In the genomic region with DNA sequence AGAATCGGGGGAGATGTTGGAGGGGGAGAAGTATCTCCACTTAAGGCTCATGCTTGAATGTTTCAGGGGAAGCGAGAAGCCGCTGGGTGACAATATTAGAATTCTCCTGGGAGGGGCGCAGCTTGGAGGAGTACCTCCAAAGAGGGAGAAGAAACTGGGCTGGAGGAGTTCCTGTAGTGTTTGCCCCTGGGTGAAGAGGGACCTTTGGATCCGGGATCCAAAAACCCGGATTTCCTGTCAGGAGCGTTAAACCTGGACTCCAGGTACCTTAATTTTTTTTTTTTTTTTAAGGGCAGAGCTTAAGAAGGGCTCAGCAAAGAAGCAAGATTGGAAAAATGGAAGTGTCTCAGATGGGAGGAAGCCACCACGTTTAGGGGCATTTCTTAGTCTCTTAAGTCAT, we compare ENCODE assay signal across 8 mouse cellular contexts. TPM values are rescaled to one million over a fixed set of nuclear protein-coding genes. Genes with fewer than 3 reads are reported as not detected.
DNase-seq lines count a peak whose midpoint lies in the region; ATAC-seq and TF ChIP-seq lines count a peak whose summit lies in the region.

No protein-coding gene starts in this region.

- DNase-seq in urinary bladder, postnatal 14 days (ENCODE audit: low spot score): no peak
- DNase-seq in urinary bladder, postnatal 4 days (ENCODE audit: low spot score in 2 of 2): no peak
- no peak for DNase-seq in embryo, embryonic 9.5 days (ENCODE audit: extremely low spot score)

- H3K27me3 ChIP-seq in hindbrain, embryonic 13.5 days: peaks cover 98% of the 10 kb centered on the region
- peaks cover 97% of the 10 kb centered on the region for H3K27me3 ChIP-seq in hindbrain, embryonic 12.5 days
- H3K27me3 ChIP-seq in E14TG2a.4 (ENCODE audit: insufficient read depth, low read length): no peaks in the 10 kb centered on the region
- peaks cover 91% of the 10 kb centered on the region for H3K27me3 ChIP-seq in embryonic facial prominence, embryonic 13.5 days
- H3K27me3 ChIP-seq in liver, embryonic 12.5 days (replicated peaks): peaks cover 100% of the 10 kb centered on the region

- no peak for TF ChIP-seq CTCF in E14TG2a.4 (conservative IDR thresholded peaks at IDR 0.05; ENCODE audit: low read length)

- peak overlapping the region; percentile 48 for H3K4me3 ChIP-seq in hindbrain, embryonic 13.5 days
- H3K4me3 ChIP-seq in hindbrain, embryonic 12.5 days: no peak overlapping the region
- peak overlapping the region; percentile 85 for H3K4me3 ChIP-seq in E14TG2a.4 (replicated peaks; ENCODE audit: low read length)
- H3K4me3 ChIP-seq in embryonic facial prominence, embryonic 13.5 days: peak overlapping the region; percentile 61
- peak overlapping the region; percentile 55 for H3K4me3 ChIP-seq in liver, embryonic 12.5 days

- ATAC-seq in hindbrain, embryonic 13.5 days (ENCODE audit: low FRiP score): no peak
- no peak for ATAC-seq in hindbrain, embryonic 12.5 days (ENCODE audit: low FRiP score)
- no peak for ATAC-seq in embryonic facial prominence, embryonic 13.5 days (ENCODE audit: insufficient number of reproducible peaks, insufficient read depth, low FRiP score, low TSS enrichment, low read depth)
- ATAC-seq in liver, embryonic 12.5 days: no peak

- H3K9me3 ChIP-seq in hindbrain, embryonic 13.5 days: no peaks in the 10 kb centered on the region
- H3K9me3 ChIP-seq in hindbrain, embryonic 12.5 days (replicated peaks): no peaks in the 10 kb centered on the region
- no peaks in the 10 kb centered on the region for H3K9me3 ChIP-seq in E14TG2a.4 (ENCODE audit: low read length)
- H3K9me3 ChIP-seq in embryonic facial prominence, embryonic 13.5 days: no peaks in the 10 kb centered on the region
- H3K9me3 ChIP-seq in liver, embryonic 12.5 days (replicated peaks): no peaks in the 10 kb centered on the region

- peak overlapping the region; percentile 84; the same call in 1 of the 2 replicates for H3K4me2 ChIP-seq in hindbrain, embryonic 13.5 days
- no peak overlapping the region for H3K4me2 ChIP-seq in hindbrain, embryonic 12.5 days (replicated peaks)
- H3K4me2 ChIP-seq in embryonic facial prominence, embryonic 13.5 days: peak overlapping the region; percentile 93
- H3K4me2 ChIP-seq in liver, embryonic 12.5 days: peak overlapping the region; percentile 75

- peaks cover 60% of the 10 kb centered on the region for H3K4me1 ChIP-seq in hindbrain, embryonic 13.5 days (replicated peaks)
- H3K4me1 ChIP-seq in hindbrain, embryonic 12.5 days: peaks cover 47% of the 10 kb centered on the region
- peaks cover 77% of the 10 kb centered on the region for H3K4me1 ChIP-seq in E14TG2a.4 (replicated peaks; ENCODE audit: low read depth, low read length)
- H3K4me1 ChIP-seq in embryonic facial prominence, embryonic 13.5 days: peaks cover 70% of the 10 kb centered on the region
- H3K4me1 ChIP-seq in liver, embryonic 12.5 days: peaks cover 62% of the 10 kb centered on the region

- no peak overlapping the region for H3K27ac ChIP-seq in hindbrain, embryonic 13.5 days
- no peak overlapping the region for H3K27ac ChIP-seq in hindbrain, embryonic 12.5 days
- H3K27ac ChIP-seq in embryonic facial prominence, embryonic 13.5 days: peak overlapping the region; percentile 66; the same call in 1 of the 2 replicates
- H3K27ac ChIP-seq in liver, embryonic 12.5 days: no peak overlapping the region

- no peaks in the 10 kb centered on the region for H3K36me3 ChIP-seq in hindbrain, embryonic 13.5 days
- no peaks in the 10 kb centered on the region for H3K36me3 ChIP-seq in hindbrain, embryonic 12.5 days
- peaks cover 17% of the 10 kb centered on the region for H3K36me3 ChIP-seq in E14TG2a.4 (ENCODE audit: insufficient read depth, low read length)
- H3K36me3 ChIP-seq in embryonic facial prominence, embryonic 13.5 days: peaks cover 10% of the 10 kb centered on the region; the same call in 1 of the 2 replicates
- H3K36me3 ChIP-seq in liver, embryonic 12.5 days: no peaks in the 10 kb centered on the region

- 9% methylated on average over 8 of the region's 8 CpGs for WGBS in hindbrain, embryonic 13.5 days
- 7% methylated on average over 8 of the region's 8 CpGs for WGBS in hindbrain, embryonic 12.5 days
- 6% methylated on average over 8 of the region's 8 CpGs for WGBS in embryonic facial prominence, embryonic 13.5 days
- 4% methylated on average over 8 of the region's 8 CpGs for WGBS in liver, embryonic 12.5 days (ENCODE audit: insufficient replicate concordance)

- H3K9ac ChIP-seq in hindbrain, embryonic 13.5 days: no peak overlapping the region
- H3K9ac ChIP-seq in hindbrain, embryonic 12.5 days: no peak overlapping the region
- peak overlapping the region; percentile 77; the same call in 1 of the 2 replicates for H3K9ac ChIP-seq in embryonic facial prominence, embryonic 13.5 days
- H3K9ac ChIP-seq in liver, embryonic 12.5 days: no peak overlapping the region

RNA-seq across cellular contexts. Expression of a gene that starts 5.6 kb away (rescaled TPM):
- polyA plus RNA-seq in hindbrain, embryonic 13.5 days (2015; fragmentation: Nextera tagmentation; extraction: Ambion mirVana): 5.4 and 6.0 TPM in 2 replicates
- 8.7 and 8.9 TPM in 2 replicates for polyA plus RNA-seq in hindbrain, embryonic 12.5 days (2016; fragmentation: Nextera tagmentation; extraction: Ambion mirVana)
- 32.0 and 40.3 TPM in 2 replicates for polyA plus RNA-seq in embryonic facial prominence, embryonic 13.5 days (2015; fragmentation: Nextera tagmentation; extraction: Ambion mirVana)
- 5.7 TPM in 2 replicates for polyA plus RNA-seq in liver, embryonic 12.5 days (2016; fragmentation: Nextera tagmentation; extraction: Ambion mirVana)

RNA-seq across cellular contexts. Expression of a gene that starts 24.0 kb away (rescaled TPM):
- 61.8 and 62.5 TPM in 2 replicates for polyA plus RNA-seq in hindbrain, embryonic 13.5 days (2015; fragmentation: Nextera tagmentation; extraction: Ambion mirVana)
- polyA plus RNA-seq in hindbrain, embryonic 12.5 days (2016; fragmentation: Nextera tagmentation; extraction: Ambion mirVana): 72.4 and 76.2 TPM in 2 replicates
- 61.5 and 70.6 TPM in 2 replicates for polyA plus RNA-seq in embryonic facial prominence, embryonic 13.5 days (2015; fragmentation: Nextera tagmentation; extraction: Ambion mirVana)
- 32.1 and 36.1 TPM in 2 replicates for polyA plus RNA-seq in liver, embryonic 12.5 days (2016; fragmentation: Nextera tagmentation; extraction: Ambion mirVana)

RNA-seq across cellular contexts. Expression of a gene that starts 25.4 kb away (rescaled TPM):
- not detected in 2 replicates for polyA plus RNA-seq in hindbrain, embryonic 13.5 days (2015; fragmentation: Nextera tagmentation; extraction: Ambion mirVana)
- 0.43 and 0.59 TPM in 2 replicates for polyA plus RNA-seq in hindbrain, embryonic 12.5 days (2016; fragmentation: Nextera tagmentation; extraction: Ambion mirVana)
- polyA plus RNA-seq in embryonic facial prominence, embryonic 13.5 days (2015; fragmentation: Nextera tagmentation; extraction: Ambion mirVana): not detected in 2 replicates
- polyA plus RNA-seq in liver, embryonic 12.5 days (2016; fragmentation: Nextera tagmentation; extraction: Ambion mirVana): not detected in 2 replicates
